Mouse (Mus musculus) heart, postnatal 0 days (tissue): ENCODE measurements around the gene Sec61a1. TPM values are rescaled to one million over a fixed set of nuclear protein-coding genes. Genes with fewer than 3 reads are reported as not detected.

Source experiments
- ATAC-seq: fragments of 200-750 bp; cut with Nextera tagmentation; 2 replicates; pipeline ENCODE4 v1.8.0; 2017; ENCODE audit warnings: low read depth, moderate number of reproducible peaks, moderate library complexity; ENCODE audit not compliant: insufficient read depth
- DNase-seq: peaks from one replicate; pipeline ENCODE4 v3.0.0-alpha.2; 2016; ENCODE audit warnings: low spot score
- H3K27ac ChIP-seq: fragments of 300-500 bp; sonication (generic); 2 replicates; pipeline ENCODE4 v1.5.1; 2014; ENCODE audit warnings: low read depth, mild to moderate bottlenecking
- H3K27me3 ChIP-seq: fragments of 300-500 bp; sonication (generic); 2 replicates; pipeline ENCODE4 v1.6.1; 2014; ENCODE audit warnings: low read length, mixed read lengths; ENCODE audit not compliant: control insufficient read depth, insufficient read depth
- H3K36me3 ChIP-seq: fragments of 300-500 bp; sonication (generic); replicated peaks from 2 replicates; pipeline ENCODE4 v1.6.1; 2014; ENCODE audit warnings: low read length, mixed read lengths; ENCODE audit not compliant: control insufficient read depth, insufficient read depth
- H3K4me1 ChIP-seq: fragments of 300-500 bp; sonication (generic); 2 replicates; pipeline ENCODE4 v1.6.1; 2014; ENCODE audit warnings: antibody characterized with exemption; ENCODE audit not compliant: control insufficient read depth, insufficient read depth
- H3K4me2 ChIP-seq: fragments of 300-500 bp; sonication (generic); 2 replicates; pipeline ENCODE4 v1.6.1; 2014; ENCODE audit warnings: low read depth, mild to moderate bottlenecking, low read length, moderate library complexity
- H3K4me3 ChIP-seq: fragments of 300-500 bp; sonication (generic); 2 replicates; pipeline ENCODE4 v1.5.1; 2014; ENCODE audit warnings: low read depth, low read length
- H3K9ac ChIP-seq: fragments of 300-500 bp; sonication (generic); replicated peaks from 2 replicates; pipeline ENCODE4 v1.6.1; 2014; ENCODE audit warnings: low read depth, low read length, mixed read lengths
- H3K9me3 ChIP-seq: fragments of 300-500 bp; sonication (generic); replicated peaks from 2 replicates; pipeline ENCODE4 v1.6.1; 2016; ENCODE audit warnings: low read length; ENCODE audit not compliant: control insufficient read depth
- CTCF ChIP-seq: IDR thresholded peaks from 2 replicates; pipeline ENCODE4 v1.5.1; 2016; ENCODE audit warnings: antibody characterized with exemption, control low read depth, low read depth
- EP300 ChIP-seq: IDR thresholded peaks from 2 replicates; pipeline ENCODE4 v1.6.1; 2016; ENCODE audit warnings: antibody characterized with exemption, low read depth
- WGBS: fragments of 180-500 bp; shearing (Covaris S2); extraction: QIAGEN DNeasy Blood & Tissue Kit; methylation state at CpG from one replicate; pipeline ENCODE4 v1.1.7; 2014; 5-methylcytosine and 5-hydroxymethylcytosine counted together
- polyA plus RNA-seq: library from polyadenylated mRNA; unstranded; fragments of >200 nt; fragmentation: Nextera tagmentation; extraction: Ambion mirVana; gene quantifications from 2 replicates; pipeline ENCODE4 v1.2.1, GENCODE M21; 2015
- total RNA-seq: library from RNA; depleted of rRNA; stranded (reverse); fragments of >200 nt; gene quantifications from 2 replicates; pipeline ENCODE4 v1.2.3, GENCODE M21; 2014; ENCODE audit warnings: low replicate concordance; rRNA removed

The Sec61a1 gene
- total RNA-seq = 131 and 172 TPM in 2 replicates
- 85.9 and 88.0 TPM in 2 replicates for polyA plus RNA-seq

DNA sequence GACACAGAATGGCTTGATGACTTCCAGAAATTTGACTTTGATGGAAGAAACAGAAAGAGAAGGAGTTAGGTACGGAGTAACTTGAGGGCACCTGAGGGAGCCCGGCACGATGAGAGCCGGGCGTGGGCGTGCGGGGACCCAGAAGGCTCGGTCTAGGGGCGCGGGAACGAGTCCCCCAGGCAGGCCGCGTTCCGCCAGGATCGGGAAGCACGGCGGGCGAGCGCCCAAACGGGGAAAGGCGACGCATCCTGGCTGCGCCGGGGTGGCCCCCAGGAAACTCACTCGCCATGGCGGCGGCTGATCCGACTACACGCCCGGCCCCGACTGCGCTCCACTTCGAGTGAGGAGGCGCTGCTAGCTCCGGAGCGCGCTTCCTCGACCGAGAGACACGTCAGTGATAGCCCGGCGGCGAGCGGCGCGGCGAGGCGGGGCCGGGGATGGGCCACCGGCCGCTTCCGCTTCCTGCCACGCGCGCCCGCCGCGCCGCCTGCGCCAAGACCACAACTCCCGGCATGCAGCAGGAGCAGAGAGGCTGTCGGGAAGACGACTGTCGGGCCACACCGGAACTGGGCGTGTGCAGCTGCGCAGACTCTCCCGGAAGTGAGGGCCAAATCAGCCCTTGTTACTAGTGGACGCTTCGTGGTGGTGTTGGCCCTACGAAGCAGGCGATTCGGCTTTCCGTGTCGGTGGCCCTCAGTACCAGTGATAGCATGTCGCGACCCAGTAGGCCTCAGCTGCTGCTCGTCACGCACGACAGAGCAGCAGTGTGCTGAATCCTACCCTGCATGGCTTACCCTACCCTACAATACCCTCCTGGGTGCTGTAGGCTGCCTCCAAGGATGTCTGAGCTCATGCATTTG is at the start of gene Sec61a1:
Sec61a1 (minus strand) TSS at position 502 of the 860 bp plus-strand sequence.
- WGBS = under 1% methylated on average over 79 of the region's 80 CpGs

DNA sequence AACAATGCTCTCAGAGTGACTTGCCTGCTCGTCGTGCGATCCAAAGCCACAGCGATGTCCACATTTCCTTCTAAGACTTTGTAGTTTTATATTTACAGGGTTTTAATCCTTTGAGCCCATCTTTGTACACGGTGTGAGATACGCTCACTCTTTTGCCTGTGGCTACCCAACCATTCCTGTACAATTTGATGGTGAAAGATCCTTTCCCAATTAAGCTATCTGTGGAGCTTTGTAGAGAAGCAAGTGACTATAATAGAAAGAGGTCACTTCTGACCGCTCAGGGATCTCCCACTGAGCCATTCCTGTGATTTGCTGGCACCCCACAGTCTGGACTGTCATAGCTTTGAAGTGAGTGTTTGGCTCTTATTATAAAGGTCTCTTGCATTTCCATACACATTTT is 48.0 kb upstream of the Sec61a1 start:
- no peaks in the 10 kb centered on the region for H3K4me1 ChIP-seq
- 44% methylated on average over 7 of the region's 7 CpGs for WGBS
- H3K36me3 ChIP-seq = no peaks in the 10 kb centered on the region
- peaks cover 11% of the 10 kb centered on the region for H3K27me3 ChIP-seq
- no peak overlapping the region for H3K4me2 ChIP-seq
- H3K9me3 ChIP-seq = no peaks in the 10 kb centered on the region
- H3K4me3 ChIP-seq = no peak overlapping the region
- no peak for TF ChIP-seq EP300
- TF ChIP-seq CTCF = no peak
- DNase-seq = no peak
- H3K9ac ChIP-seq = no peak overlapping the region
- no peak for ATAC-seq
- no peak overlapping the region for H3K27ac ChIP-seq

More for the DNA sequence above, at the start of gene Sec61a1:
- peak within 1 kb of the TSS; percentile 87 for H3K27ac ChIP-seq
- ATAC-seq = peak; percentile 96
- peak within 1 kb of the TSS; percentile 96 for H3K9ac ChIP-seq
- peaks cover 29% of the 10 kb centered on the region for H3K4me1 ChIP-seq
- peaks cover 26% of the 10 kb centered on the region for H3K36me3 ChIP-seq
- no peaks in the 10 kb centered on the region for H3K9me3 ChIP-seq
- peak within 1 kb of the TSS; percentile 86 for H3K4me2 ChIP-seq
- H3K27me3 ChIP-seq = no peaks in the 10 kb centered on the region
- peak within 1 kb of the TSS; percentile 97 for H3K4me3 ChIP-seq
- DNase-seq = peak; percentile 98
- 0 out of 2 replicates have a peak, but pooled peaks have one; percentile 63 for TF ChIP-seq EP300
- no peak for TF ChIP-seq CTCF

DNA sequence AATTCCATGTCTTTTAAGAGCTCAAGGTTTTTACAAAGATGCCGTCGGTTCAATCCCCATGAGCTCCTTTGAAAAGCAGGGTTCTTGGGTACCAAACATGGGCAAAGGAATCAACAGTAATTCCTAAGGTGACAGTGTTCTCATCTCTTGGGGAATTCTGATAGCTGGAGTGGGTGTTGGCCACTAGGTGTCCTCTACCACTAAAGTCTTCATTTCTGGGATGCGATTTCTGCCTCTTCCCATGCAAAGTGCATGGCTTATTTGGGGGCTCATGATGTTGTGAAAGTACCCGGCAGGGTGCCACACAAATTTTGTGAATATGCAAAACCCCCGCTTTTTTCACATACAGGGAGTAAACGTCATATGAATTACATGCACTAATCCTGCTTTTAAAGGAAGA is 46.3 kb upstream of the Sec61a1 start:
- H3K4me3 ChIP-seq = no peak overlapping the region
- no peak overlapping the region for H3K27ac ChIP-seq
- WGBS = 23% methylated on average over 6 of the region's 6 CpGs
- TF ChIP-seq CTCF (peak; percentile 54), EP300 (no peak)
- no peaks in the 10 kb centered on the region for H3K9me3 ChIP-seq
- ATAC-seq (no peak), DNase-seq (no peak)
- no peak overlapping the region for H3K4me2 ChIP-seq
- no peaks in the 10 kb centered on the region for H3K4me1 ChIP-seq
- H3K27me3 ChIP-seq = peaks cover 11% of the 10 kb centered on the region
- no peak overlapping the region for H3K9ac ChIP-seq
- no peaks in the 10 kb centered on the region for H3K36me3 ChIP-seq

DNA sequence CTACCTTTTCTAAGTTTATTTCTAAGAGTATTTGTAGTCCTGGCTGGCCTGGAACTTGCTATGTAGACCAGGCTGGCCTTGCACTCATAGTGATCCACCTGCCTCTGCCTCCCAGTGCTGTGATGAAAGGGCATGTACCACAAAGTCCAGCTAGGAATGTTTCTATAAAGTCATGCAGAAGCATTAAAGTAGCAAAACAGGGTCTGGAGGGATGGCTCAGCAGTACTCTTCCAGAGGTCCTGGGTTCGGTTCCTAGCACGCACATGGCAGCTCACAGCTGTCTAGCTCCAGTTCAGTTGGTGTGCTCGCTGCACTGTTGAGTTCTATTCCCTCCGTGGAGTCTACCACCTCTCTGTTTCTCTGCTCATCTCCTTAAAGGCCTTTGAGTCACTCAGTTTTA is 41.5 kb upstream of the Sec61a1 start:
- ATAC-seq = no peak
- Histone ChIP-seq H3K9ac (no peak overlapping the region), H3K9me3 (no peaks in the 10 kb centered on the region), H3K4me2 (no peak overlapping the region), H3K4me3 (no peak overlapping the region), H3K4me1 (no peaks in the 10 kb centered on the region), H3K27ac (no peak overlapping the region), H3K36me3 (no peaks in the 10 kb centered on the region), H3K27me3 (no peaks in the 10 kb centered on the region)
- TF ChIP-seq CTCF = no peak
- no peak for TF ChIP-seq EP300
- 79% methylated on average over 4 of the region's 4 CpGs for WGBS
- no peak for DNase-seq

- DNase-seq (no peak), ATAC-seq (no peak)
- Histone ChIP-seq H3K27ac (no peak overlapping the region), H3K36me3 (no peaks in the 10 kb centered on the region), H3K9ac (no peak overlapping the region), H3K4me3 (no peak overlapping the region), H3K27me3 (no peaks in the 10 kb centered on the region), H3K4me1 (no peaks in the 10 kb centered on the region), H3K9me3 (no peaks in the 10 kb centered on the region), H3K4me2 (no peak overlapping the region)
- TF ChIP-seq CTCF (peak; percentile 54), EP300 (no peak)
- WGBS = 43% methylated on average over 5 of the region's 5 CpGs
Observed at GRCm38 (mm10) chr6:88559688-88560087, 41.0 kb upstream of the Sec61a1 start.
